Mouse (Mus musculus) erythroblast, embryonic 14.5 days (primary cell): ENCODE data around the gene Agfg2. TPM values are rescaled to one million over a fixed set of nuclear protein-coding genes. Genes with fewer than 3 reads are reported as not detected.

Experiments
- H3K27me3 ChIP-seq: 2 replicates; pipeline ENCODE4 v1.6.1; 2012; ENCODE audit warnings: inconsistent platforms; ENCODE audit not compliant: control insufficient read depth
- H3K36me3 ChIP-seq: 2 replicates; pipeline ENCODE4 v1.6.1; 2012; ENCODE audit warnings: mild to moderate bottlenecking, inconsistent platforms; ENCODE audit not compliant: control insufficient read depth
- H3K4me1 ChIP-seq: 2 replicates; pipeline ENCODE4 v1.6.1; 2012; ENCODE audit warnings: inconsistent platforms; ENCODE audit not compliant: control insufficient read depth
- H3K4me3 ChIP-seq: replicated peaks from 2 replicates; pipeline ENCODE3; 2012; ENCODE audit warnings: moderate library complexity, mild to moderate bottlenecking, inconsistent platforms
- H3K9me3 ChIP-seq: 2 replicates; pipeline ENCODE4 v1.6.1; 2012; ENCODE audit warnings: low read length, inconsistent platforms, mixed read lengths; ENCODE audit not compliant: control insufficient read depth
- GATA1 ChIP-seq: IDR thresholded peaks from 2 replicates; pipeline ENCODE4 v1.6.1; 2012; ENCODE audit warnings: low read length, inconsistent platforms, mixed read lengths
- TAL1 ChIP-seq: IDR thresholded peaks from 3 replicates; pipeline ENCODE4 v1.6.1; 2012; ENCODE audit warnings: low read length, inconsistent platforms, mixed read lengths
- polyA plus RNA-seq: library from polyadenylated mRNA; stranded (reverse); fragments of >175 nt; gene quantifications from 2 replicates; pipeline ENCODE4 v1.2.3, GENCODE M21; 2012

The Agfg2 gene
- polyA plus RNA-seq, 1 experiment, result 17.1 TPM

DNA sequence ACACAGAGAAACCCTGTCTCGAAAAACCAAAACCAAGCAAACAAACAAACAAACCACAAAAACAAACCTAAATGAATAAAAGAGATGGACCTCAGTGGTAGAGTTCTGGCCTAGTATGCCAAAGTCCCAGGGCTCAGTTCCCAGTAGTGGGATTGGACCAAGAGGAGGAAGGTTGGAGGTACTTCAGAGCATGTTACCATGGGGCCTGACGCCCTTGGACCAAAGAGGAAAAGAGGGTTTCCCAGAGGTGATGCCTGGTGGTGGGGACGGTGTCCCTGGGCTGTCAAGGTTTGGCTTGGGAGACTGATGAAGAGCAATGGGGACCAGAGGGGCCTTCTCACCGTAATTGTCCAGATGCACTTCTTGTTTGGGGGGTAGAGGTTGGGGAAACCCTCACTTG is 74.5 kb downstream of the Agfg2 start:
- peaks cover 31% of the 10 kb centered on the region for H3K27me3 ChIP-seq
- H3K36me3 ChIP-seq, result peaks cover 12% of the 10 kb centered on the region
- peaks cover 31% of the 10 kb centered on the region for H3K4me1 ChIP-seq
- no peak for TF ChIP-seq TAL1
- no peak for TF ChIP-seq GATA1
- H3K4me3 ChIP-seq, result no peak overlapping the region
- no peaks in the 10 kb centered on the region for H3K9me3 ChIP-seq

GRCm38 (mm10) chr5:137609292-137609691 is 75.2 kb downstream of the Agfg2 start:
- TF ChIP-seq TAL1 (no peak), GATA1 (no peak)
- Histone ChIP-seq H3K36me3 (peaks cover 13% of the 10 kb centered on the region), H3K9me3 (no peaks in the 10 kb centered on the region), H3K27me3 (peaks cover 31% of the 10 kb centered on the region), H3K4me3 (no peak overlapping the region), H3K4me1 (peaks cover 36% of the 10 kb centered on the region)

GRCm38 (mm10) chr5:137608654-137609190 is 75.8 kb downstream of the Agfg2 start:
- Histone ChIP-seq H3K27me3 (peaks cover 31% of the 10 kb centered on the region), H3K4me1 (peaks cover 40% of the 10 kb centered on the region), H3K4me3 (no peak overlapping the region), H3K9me3 (no peaks in the 10 kb centered on the region), H3K36me3 (peaks cover 13% of the 10 kb centered on the region)
- TF ChIP-seq TAL1 (no peak), GATA1 (no peak)

- Histone ChIP-seq H3K27me3 (peaks cover 29% of the 10 kb centered on the region), H3K36me3 (peaks cover 13% of the 10 kb centered on the region), H3K4me3 (no peak overlapping the region), H3K4me1 (peaks cover 39% of the 10 kb centered on the region), H3K9me3 (no peaks in the 10 kb centered on the region)
- TF ChIP-seq GATA1 (no peak), TAL1 (no peak)
These were observed 76.5 kb downstream of the Agfg2 start for GRCm38 (mm10) chr5:137607860-137608653.

DNA sequence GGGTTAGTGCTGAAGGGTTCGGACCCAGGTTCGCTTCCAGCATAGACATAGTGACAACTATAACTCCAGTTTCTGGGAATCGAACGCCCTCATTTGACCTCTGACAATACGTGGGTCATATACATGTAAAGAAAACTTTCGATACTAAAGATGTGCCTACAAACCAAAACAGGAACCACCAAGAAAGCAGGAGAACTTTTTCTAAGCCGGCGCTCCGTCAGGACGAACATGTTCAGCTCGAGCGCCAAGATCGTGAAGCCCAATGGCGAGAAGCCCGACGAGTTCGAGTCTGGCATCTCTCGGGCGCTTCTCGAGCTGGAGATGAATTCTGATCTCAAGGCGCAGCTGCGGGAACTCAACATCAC is 83.2 kb downstream of the Agfg2 start:
- TF ChIP-seq GATA1, result no peak
- Histone ChIP-seq H3K4me1 (peaks cover 80% of the 10 kb centered on the region), H3K4me3 (peak overlapping the region; percentile 69), H3K36me3 (peaks cover 30% of the 10 kb centered on the region), H3K9me3 (peaks cover 3% of the 10 kb centered on the region; the same call in 1 of the 2 replicates), H3K27me3 (no peaks in the 10 kb centered on the region)

DNA sequence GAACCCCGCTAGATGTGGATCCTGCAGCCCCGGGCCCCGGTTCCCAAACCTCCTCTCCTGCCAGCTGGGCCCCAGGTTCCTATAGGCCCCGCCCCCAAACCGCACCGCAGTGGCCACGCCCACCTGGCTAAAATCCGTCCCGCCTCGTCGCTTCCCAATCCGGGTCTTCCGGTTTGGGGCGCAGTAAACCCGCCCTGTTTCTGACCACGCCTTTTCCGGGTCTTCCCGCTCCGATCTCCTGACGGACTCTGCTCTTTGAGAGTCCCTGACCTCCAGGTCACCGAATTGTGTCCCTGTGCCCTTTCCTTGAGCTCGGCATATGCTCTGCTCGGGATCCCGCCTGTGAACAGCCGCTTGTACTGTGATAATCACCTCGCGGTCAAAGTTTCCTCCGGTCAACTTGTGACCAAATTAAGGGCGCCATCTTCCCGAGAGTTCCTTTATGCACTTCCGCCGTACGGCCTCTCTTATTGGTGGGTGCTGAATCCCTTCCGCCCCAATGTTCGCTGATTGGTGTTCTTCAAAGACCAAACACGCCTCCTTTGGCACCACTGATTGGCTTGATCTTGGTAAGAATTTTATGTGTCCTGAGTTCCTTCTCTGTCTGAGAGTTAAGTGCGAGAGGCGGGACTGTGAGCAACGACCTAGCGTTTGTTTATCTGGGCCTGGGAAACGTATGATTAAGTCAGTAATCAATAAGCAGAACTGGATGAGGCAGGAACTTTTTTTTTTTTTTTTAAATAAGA is 83.7 kb downstream of the Agfg2 start, which contains the start of gene Mospd3:
TSS of gene Mospd3 (minus strand) at position 440 of the 746 bp plus-strand sequence.
- no peak for TF ChIP-seq GATA1
- TF ChIP-seq TAL1, result no peak
- no peaks in the 10 kb centered on the region for H3K27me3 ChIP-seq
- H3K36me3 ChIP-seq, result peaks cover 28% of the 10 kb centered on the region
- H3K4me1 ChIP-seq, result peaks cover 77% of the 10 kb centered on the region
- peak within 1 kb of the TSS; percentile 69 for H3K4me3 ChIP-seq
- H3K9me3 ChIP-seq, result peaks cover 3% of the 10 kb centered on the region; the same call in 1 of the 2 replicates

Other genes with a start within 250 kb of the Agfg2 start
- gene Zan, start 207.7 kb downstream of the Agfg2 start, polyA plus RNA-seq, result under 0.01 TPM in 1 of 2 replicates, not detected in the other
- 7.1 and 9.3 TPM in 2 replicates for gene Pop7, start 182.2 kb downstream of the Agfg2 start, polyA plus RNA-seq
- gene Gigyf1, start 166.2 kb downstream of the Agfg2 start, polyA plus RNA-seq, result 2.4 and 2.6 TPM in 2 replicates
- gene Epo, start 151.5 kb downstream of the Agfg2 start, polyA plus RNA-seq, result not detected in 2 replicates
- gene Gnb2, start 151.2 kb downstream of the Agfg2 start, polyA plus RNA-seq, result 59.2 and 65.3 TPM in 2 replicates
- not detected in 2 replicates for gene Actl6b, start 131.2 kb downstream of the Agfg2 start, polyA plus RNA-seq
- gene Tfr2, start 114.9 kb downstream of the Agfg2 start, polyA plus RNA-seq, result 9.2 and 10.1 TPM in 2 replicates
- 105 and 109 TPM in 2 replicates for gene Mospd3, start 83.7 kb downstream of the Agfg2 start, polyA plus RNA-seq
- gene Pcolce, start 70.9 kb downstream of the Agfg2 start, polyA plus RNA-seq, result 0.10 and 0.22 TPM in 2 replicates
- gene Fbxo24, start 55.7 kb downstream of the Agfg2 start, polyA plus RNA-seq, result not detected in 2 replicates
- gene Lrch4, start 55.6 kb downstream of the Agfg2 start, polyA plus RNA-seq, result 6.3 and 7.1 TPM in 2 replicates
- 3.8 and 3.9 TPM in 2 replicates for gene Gm20605, start 55.6 kb downstream of the Agfg2 start, polyA plus RNA-seq
- 5.9 and 11.5 TPM in 2 replicates for gene Sap25, start 43.4 kb downstream of the Agfg2 start, polyA plus RNA-seq
- 0.02 TPM in 1 of 2 replicates, not detected in the other for gene Irs3, start 39.0 kb downstream of the Agfg2 start, polyA plus RNA-seq
- 0.97 and 1.2 TPM in 2 replicates for gene Nyap1, start 56.9 kb upstream of the Agfg2 start, polyA plus RNA-seq
- gene Tsc22d4, start 61.0 kb upstream of the Agfg2 start, polyA plus RNA-seq, result 53.9 and 58.8 TPM in 2 replicates
- gene Ppp1r35, start 94.1 kb upstream of the Agfg2 start, polyA plus RNA-seq, result 16.1 TPM in 2 replicates
- 17.1 and 18.2 TPM in 2 replicates for gene Mepce, start 102.9 kb upstream of the Agfg2 start, polyA plus RNA-seq
- 0.04 and 0.05 TPM in 2 replicates for gene Zcwpw1, start 103.1 kb upstream of the Agfg2 start, polyA plus RNA-seq
- gene Pilra, start 151.6 kb upstream of the Agfg2 start, polyA plus RNA-seq, result 0.03 TPM in 1 of 2 replicates, not detected in the other
- 0.05 TPM in 1 of 2 replicates, not detected in the other for gene Pilrb1, start 173.4 kb upstream of the Agfg2 start, polyA plus RNA-seq
- not detected in 2 replicates for gene Pilrb2, start 187.1 kb upstream of the Agfg2 start, polyA plus RNA-seq
- gene Cyp3a13, start 236.9 kb upstream of the Agfg2 start, polyA plus RNA-seq, result not detected in 2 replicates